Mouse (Mus musculus): ENCODE measurements around the gene Rwdd3.

DNA sequence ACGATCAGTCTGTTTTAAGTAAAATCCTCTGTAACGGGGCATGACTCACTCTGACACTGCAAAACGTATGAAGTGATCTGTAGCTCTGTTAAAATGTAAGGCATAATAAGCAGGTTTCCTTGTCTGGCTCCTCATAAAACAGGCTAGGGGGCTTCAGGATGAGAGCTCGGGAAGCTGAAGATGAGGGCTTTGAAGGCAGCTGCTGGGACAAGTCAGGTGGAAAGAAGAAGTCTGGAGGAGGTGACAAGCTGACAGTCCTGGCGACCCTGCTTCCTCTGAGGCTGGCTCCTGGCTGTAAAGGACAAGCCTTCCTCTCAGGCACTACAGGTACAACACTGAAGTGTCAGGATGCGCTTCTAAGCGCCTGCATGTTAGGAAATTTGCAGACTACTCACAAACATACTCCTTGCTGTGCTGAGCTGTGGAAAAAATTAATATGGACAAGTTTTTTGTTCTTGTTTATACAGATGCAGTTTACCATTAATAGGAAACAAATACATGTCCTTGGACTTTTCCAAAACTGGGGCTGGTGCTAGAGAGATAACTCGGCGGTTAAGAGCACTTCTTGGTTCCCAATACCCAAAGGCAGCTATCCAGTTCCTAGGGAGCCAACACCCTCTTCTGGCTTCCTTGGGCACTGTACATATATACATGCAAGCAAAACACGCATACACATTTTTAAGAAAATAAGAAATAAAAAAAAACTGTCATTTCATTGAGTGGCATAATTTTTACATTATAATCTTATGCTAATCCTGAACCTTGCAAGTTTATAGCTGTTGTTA, 13.8 kb downstream of the Rwdd3 start:
- TF ChIP-seq CTCF (IDR thresholded peaks at IDR 0.05; ENCODE audit: low read depth, low read length) (no peak), GATA2 (IDR thresholded peaks at IDR 0.05; ENCODE audit: borderline replicate concordance, low read depth, low read length) (no peak), GATA1 (IDR thresholded peaks at IDR 0.05; ENCODE audit: borderline replicate concordance, low read length) (no peak)

All from G1E (cell line).